Mouse (Mus musculus) layer of hippocampus, adult 9-11 months (tissue): Measurements from ENCODE around the gene Ddx27.
A peak's percentile ranks its signal among the peaks of the same experiment; 100 is the strongest.
"Not testable (repeated sequence)": the region's sequence is repeated elsewhere in the genome, so short reads cannot be mapped to it uniquely, and the experiment has no call there.

ENCODE experiments used
- DNase-seq: peaks from one replicate; pipeline ENCODE4 v3.0.0; 2022

Gene Ddx27

DNA sequence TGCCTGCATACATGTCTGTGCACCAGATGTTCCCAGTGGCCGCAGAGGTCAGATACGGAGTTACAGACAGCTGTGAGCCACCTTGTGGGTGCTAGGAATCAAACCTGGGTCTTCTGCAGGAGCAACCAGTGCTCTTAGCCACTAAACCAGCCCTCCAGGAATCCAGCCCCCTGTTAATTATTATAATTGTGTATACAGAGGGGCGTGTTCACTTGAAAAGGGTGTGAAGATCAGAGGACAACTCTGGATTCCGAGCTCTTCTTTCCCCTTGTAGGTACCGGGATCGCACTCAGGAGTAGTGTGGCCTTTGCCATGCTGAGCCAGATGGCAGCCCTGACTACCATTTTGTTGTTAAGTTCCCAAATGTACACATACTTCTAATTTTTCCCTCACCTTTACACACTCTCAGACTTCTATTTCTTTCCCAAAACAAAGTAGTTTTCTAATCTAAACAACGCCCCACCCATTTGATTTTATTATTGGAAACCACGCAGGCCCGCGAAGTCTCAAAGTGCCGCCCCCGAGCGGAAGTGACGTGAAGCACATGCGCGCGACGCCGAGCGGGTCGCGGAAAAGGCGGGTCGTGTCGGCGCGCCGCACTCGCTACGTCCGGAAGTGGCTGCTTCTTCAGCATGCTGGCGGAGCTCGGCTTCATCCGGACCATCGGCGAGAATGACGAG is at the start of gene Ddx27:
Gene Ddx27, plus strand, starts transcription at position 492 of the 680 bp plus-strand sequence.
- peak; percentile 90 for DNase-seq

GRCm38 (mm10) chr2:166973153-166973552 is 41.8 kb upstream of the Ddx27 start:
- DNase-seq = no peak

GRCm38 (mm10) chr2:166974177-166974872 is 40.7 kb upstream of the Ddx27 start:
- DNase-seq = no peak

DNA sequence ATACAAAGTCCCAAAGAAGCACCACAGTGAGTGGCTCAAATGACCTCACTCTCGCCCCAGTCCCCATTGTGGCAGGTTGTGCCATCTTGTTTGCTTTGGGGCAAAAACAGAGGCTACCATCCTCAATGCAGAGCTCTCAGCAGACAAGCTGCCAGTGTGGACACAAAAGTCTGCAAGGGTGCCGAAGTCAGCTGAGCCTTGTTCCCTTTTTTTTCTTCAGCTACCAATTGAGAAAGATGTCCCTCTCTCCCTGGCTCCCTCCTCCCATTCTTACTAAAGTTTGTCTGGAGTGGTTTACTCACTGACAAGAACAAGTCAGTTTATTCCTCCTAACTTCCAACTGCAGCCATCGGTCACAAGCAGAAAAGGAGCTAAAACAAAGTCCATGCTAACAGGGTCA is 38.6 kb upstream of the Ddx27 start:
- DNase-seq = peak; percentile 48

- no peak for DNase-seq
Measured at GRCm38 (mm10) chr2:166977490-166977889, 37.5 kb upstream of the Ddx27 start.

DNA sequence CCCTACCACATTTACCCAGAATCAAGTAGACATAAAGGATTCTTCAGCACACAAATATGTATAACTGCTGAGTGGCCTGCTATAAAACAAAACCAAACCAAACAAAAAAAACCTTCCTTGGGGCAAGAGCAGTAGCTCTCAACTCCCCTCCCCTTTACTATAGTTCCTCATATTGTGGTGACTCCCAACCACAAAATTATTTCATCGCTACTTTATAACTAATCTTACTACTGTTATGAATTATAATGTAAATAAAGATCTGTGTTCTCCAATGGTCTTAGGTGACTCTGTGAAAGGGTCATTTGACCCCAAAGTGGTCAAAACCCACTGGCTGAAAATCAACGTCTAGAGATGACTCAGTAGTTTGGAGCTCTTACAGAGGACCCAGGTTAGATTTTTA is 34.8 kb upstream of the Ddx27 start:
- no peak for DNase-seq

DNA sequence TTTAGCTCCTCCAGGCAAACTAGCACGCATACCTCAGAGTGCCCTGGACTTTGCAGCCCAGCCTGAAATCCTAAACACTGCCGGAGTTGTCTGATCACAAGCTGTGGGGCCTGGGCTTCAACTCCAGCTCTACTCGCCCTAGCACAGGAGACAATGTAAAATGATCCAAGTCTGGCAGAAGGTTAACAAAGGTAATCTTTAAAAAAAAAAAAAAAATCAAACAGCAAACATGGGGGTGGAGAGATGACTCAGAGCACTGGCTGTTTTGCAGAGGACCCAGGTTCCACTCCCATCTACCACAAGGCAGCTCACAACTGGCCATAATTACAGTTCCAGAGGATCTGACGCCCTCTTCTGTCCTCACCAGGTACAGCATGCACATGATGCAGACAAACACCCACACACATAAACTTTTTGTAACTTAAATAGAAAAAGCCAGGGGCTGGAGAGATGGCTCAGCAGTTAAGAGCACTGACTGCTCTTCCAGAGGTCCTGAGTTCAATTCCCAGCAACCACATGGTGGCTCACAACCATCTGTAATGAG is 31.6 kb upstream of the Ddx27 start:
- no peak for DNase-seq

GRCm38 (mm10) chr2:166990861-166991260 is 24.1 kb upstream of the Ddx27 start:
- no peak for DNase-seq

DNA sequence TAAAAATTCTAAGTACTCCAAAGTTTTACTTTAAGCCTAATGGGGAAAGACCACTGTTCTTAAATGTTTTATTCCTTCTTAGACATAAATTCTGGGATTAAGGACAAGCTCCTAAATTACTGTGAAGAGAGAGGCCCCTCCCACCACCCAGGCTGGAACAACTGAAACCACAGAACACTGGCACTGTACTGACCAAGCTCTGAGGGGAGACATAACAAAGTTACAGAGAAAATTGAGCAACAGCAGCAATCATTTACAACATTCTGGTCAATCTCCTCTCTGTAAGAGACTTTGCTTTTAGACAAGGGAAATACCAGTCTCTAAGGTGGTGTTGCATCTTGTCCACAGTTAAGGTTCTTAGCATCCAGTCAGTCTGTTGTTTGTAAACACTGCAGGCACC is 23.0 kb upstream of the Ddx27 start:
- DNase-seq = no peak

GRCm38 (mm10) chr2:166995021-166995795 is 19.8 kb upstream of the Ddx27 start:
- no peak for DNase-seq

DNA sequence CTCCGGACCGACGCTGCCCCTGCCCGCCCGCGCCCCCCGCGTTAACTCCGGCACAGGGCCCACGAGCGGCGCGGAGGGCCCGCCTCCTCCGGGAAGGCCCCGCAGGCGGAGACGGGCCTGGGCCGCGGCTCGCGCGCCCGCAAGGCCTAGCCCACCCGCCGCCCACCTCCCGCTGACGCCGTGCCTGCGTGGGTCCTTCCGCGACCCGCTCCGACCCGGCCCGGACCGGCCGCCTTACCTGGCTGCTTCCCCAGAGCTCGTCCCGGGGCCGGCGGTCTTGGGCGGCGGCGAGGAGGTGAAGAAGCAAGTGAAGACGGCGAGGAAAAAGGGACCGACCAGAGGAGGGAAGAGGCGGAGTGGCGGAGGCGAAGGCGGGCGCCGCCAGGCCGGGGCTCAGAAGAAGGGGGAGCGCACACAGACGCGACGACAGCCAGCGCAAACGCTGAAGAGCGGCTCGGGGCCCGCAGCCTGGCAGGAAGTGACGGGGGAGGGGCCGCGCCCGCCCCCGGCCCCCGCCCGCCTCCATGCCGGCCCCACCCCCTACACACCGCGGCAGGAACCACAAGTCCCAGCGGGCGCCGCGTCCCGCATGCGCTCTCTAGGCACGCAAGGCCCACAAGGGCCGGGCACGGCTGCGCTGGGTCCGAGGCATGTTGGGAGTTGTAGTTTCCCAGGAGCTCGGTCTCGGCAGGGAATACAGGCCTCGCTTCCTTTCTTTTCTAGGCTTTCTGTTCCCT is 19.0 kb upstream of the Ddx27 start, which contains the start of gene Stau1:
Gene Stau1, minus strand, starts transcription at position 504 of the 737 bp plus-strand sequence.
- DNase-seq = peak; percentile 98

DNA sequence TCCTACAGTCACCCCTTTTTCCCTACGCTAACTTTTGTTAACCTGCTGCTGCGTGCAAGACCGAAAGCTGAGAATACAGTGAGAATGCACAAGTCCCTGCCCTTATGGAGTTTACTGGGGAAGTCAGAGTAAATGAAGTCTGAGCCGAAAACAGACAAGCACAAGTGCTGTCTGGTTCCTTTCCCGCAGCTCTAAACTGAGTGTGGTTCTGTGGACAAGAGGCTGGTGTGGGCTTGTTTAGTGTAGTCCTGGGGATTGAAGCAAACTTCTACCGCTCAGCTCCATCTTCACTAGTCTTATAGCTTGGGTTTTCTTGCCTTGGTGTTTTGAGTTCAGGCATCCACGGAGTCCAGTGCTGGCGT is 18.5 kb upstream of the Ddx27 start:
- no peak for DNase-seq

- no peak for DNase-seq
Measured at GRCm38 (mm10) chr2:167001486-167001885, 13.5 kb upstream of the Ddx27 start.

DNA sequence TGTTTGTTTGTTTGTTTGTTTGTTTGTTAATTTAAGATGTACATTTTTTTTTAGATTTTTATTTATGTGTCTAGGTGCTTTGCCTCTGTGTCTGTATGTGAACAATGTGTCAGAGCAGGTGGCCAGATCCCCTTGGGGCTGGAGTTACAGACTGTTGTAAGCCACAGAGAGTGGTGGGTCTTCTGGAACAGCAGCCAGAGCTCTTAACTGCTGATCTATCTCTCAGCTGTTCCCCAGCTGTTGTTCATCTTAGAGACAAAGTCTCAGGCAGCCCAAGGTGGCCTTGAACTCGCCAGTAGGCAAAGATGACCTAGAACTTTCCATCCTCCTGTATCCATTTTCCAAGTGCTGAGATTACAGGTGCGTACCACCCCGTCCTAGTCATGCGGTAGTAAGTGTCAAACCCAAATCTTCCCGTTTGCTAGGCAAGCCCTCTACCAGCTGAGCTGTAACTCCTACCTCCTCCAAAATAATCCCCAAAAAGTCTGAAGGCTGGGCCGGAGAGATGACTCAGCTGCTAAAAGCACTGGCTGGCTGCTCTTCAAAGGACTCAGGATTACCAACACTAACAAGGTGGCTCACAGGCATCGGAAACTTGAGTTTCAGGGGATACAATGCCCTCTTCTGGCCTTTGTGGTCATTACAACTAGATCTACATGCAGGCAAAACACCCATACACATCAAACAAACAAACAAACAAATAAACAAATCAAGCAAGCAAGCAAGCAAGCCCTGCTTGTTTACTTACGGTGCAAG is 10.7 kb upstream of the Ddx27 start:
- peak; percentile 68 for DNase-seq

DNA sequence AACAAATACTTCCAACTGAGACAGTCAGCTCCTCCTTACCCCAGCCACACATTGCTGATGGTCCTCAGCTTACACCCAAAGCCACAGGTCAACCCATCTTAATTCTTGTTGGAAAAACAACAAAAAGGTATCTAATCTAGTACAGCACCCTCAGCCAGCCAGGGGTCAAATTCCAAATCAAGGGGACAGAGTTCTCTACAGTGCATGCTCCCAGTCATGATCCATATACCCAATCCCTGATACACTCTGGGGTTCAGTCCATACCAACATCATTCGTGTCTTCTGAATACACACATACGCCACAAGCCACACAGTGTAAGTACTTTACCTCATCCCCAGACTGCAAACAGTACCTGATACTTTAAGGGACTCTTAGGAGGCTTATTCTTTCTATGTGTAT is 8.6 kb upstream of the Ddx27 start:
- no peak for DNase-seq

GRCm38 (mm10) chr2:167007001-167007491 is 7.9 kb upstream of the Ddx27 start:
- DNase-seq = peak; percentile 28

GRCm38 (mm10) chr2:167007565-167007964 is 7.4 kb upstream of the Ddx27 start:
- not testable (repeated sequence) for DNase-seq

- no peak for DNase-seq
Measured at GRCm38 (mm10) chr2:167009483-167009882, 5.5 kb upstream of the Ddx27 start.

DNA sequence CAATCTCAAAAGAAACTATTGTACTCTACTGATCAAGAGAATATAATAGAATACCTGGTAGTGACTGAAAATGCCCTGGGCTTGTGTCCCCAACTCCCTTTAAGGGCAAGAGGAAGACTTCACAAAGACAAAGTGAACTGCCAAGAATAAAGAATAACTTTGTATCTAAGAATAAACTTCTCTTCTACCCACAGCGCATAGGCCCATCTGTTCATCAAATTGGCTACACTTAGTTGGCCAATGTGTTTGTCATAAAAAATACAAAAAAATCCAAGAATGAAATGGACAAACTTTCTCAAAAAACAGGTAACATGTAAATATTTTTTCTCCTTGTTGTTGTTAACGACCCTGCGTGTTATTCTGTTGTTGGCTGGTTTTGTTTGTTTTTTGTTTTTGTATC is 4.4 kb upstream of the Ddx27 start:
- no peak for DNase-seq

- DNase-seq = no peak
Measured at GRCm38 (mm10) chr2:167015382-167015718, 357 bp downstream of the Ddx27 start.

DNA sequence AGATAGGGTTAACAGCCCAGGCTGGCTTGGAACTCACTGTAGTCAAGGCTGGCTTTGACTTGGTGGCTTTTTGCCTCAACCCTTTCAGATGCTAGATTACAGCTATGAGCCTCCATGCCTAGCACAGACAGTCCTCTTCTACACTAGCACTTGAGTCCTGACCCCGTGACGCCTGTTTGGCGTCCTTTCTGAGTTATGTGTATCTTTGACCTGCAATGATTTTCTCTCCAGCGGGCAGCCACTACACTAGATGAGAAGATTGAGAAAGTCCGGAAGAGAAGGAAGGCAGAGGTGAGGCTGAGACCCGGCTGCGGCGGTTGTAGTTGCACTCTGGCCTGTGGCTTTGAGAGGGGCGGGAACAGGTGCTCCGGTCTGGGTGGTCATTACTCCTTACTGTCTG is 4.4 kb downstream of the Ddx27 start:
- DNase-seq = no peak

DNA sequence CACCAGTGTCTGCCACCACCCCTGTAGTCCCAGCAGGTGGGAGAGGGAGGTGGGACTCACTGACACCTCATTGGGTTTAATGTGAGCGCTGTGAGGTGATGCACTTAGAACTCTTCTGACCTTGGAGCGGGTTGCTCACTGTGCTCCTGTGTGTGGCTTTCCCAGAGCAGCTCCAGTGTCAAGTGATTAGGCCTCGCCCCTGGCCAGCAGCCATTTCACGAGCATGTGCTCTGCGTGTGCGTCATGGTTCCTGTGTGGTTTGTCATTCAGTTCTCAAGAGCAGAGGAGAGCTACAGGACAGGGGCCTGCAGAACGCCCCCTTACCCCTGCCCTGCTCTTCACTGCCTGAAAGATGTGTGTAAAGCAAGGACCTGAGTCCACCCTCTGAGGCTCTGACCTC is 13.6 kb downstream of the Ddx27 start:
- no peak for DNase-seq
